Mouse (Mus musculus) lung, postnatal 0 days (tissue): ENCODE data around the gene Gab1. TPM values are rescaled to one million over a fixed set of nuclear protein-coding genes. Genes with fewer than 3 reads are reported as not detected.
A peak's percentile ranks its signal among the peaks of the same experiment; 100 is the strongest.

ENCODE experiments used
- ATAC-seq: fragments of 200-750 bp; cut with Nextera tagmentation; 2 replicates; pipeline ENCODE4 v1.8.0; 2017; ENCODE audit warnings: moderate library complexity
- DNase-seq: peaks from one replicate; pipeline ENCODE4 v3.0.0-alpha.2; 2016; ENCODE audit warnings: low spot score
- H3K27ac ChIP-seq: fragments of 300-500 bp; sonication (generic); 2 replicates; pipeline ENCODE4 v1.5.1; 2014; ENCODE audit warnings: antibody characterized with exemption, mild to moderate bottlenecking, low read length, mixed read lengths
- H3K27me3 ChIP-seq: fragments of 300-500 bp; sonication (generic); replicated peaks from 2 replicates; pipeline ENCODE4 v1.6.1; 2014; ENCODE audit warnings: low read length, mixed read lengths; ENCODE audit not compliant: insufficient read depth
- H3K36me3 ChIP-seq: fragments of 300-500 bp; sonication (generic); 2 replicates; pipeline ENCODE4 v1.6.1; 2014; ENCODE audit warnings: low read length, mixed read lengths; ENCODE audit not compliant: insufficient read depth
- H3K4me1 ChIP-seq: fragments of 300-500 bp; sonication (generic); 2 replicates; pipeline ENCODE4 v1.6.1; 2014; ENCODE audit warnings: antibody characterized with exemption, low read depth, low read length, mixed read lengths; ENCODE audit not compliant: insufficient read depth
- H3K4me2 ChIP-seq: fragments of 300-500 bp; sonication (generic); replicated peaks from 2 replicates; pipeline ENCODE4 v1.6.1; 2014; ENCODE audit warnings: low read depth, mild to moderate bottlenecking, low read length, moderate library complexity, mixed read lengths
- H3K4me3 ChIP-seq: fragments of 300-500 bp; sonication (generic); 2 replicates; pipeline ENCODE4 v1.5.1; 2014; ENCODE audit warnings: low read depth, low read length
- H3K9ac ChIP-seq: fragments of 300-500 bp; sonication (generic); replicated peaks from 2 replicates; pipeline ENCODE4 v1.6.1; 2014; ENCODE audit warnings: low read depth, mild to moderate bottlenecking
- H3K9me3 ChIP-seq: fragments of 300-500 bp; sonication (generic); 2 replicates; pipeline ENCODE4 v1.6.1; 2016; ENCODE audit warnings: low read length, mixed read lengths
- CTCF ChIP-seq: IDR thresholded peaks from 2 replicates; pipeline ENCODE4 v1.5.1; 2016; ENCODE audit warnings: antibody characterized with exemption, mild to moderate bottlenecking
- EP300 ChIP-seq: IDR thresholded peaks from 2 replicates; pipeline ENCODE4 v1.6.1; 2016; ENCODE audit warnings: antibody characterized with exemption, mild to moderate bottlenecking, control low read depth
- WGBS: fragments of 180-500 bp; shearing (Covaris S2); extraction: QIAGEN DNeasy Blood & Tissue Kit; methylation state at CpG from one replicate; pipeline ENCODE4 v1.1.7; 2014; 5-methylcytosine and 5-hydroxymethylcytosine counted together
- polyA plus RNA-seq: library from polyadenylated mRNA; unstranded; fragments of >200 nt; fragmentation: Nextera tagmentation; extraction: Ambion mirVana; gene quantifications from 2 replicates; pipeline ENCODE4 v1.2.1, GENCODE M21; 2015

Gab1 gene
- polyA plus RNA-seq, 1 experiment from 2014 or later, result 16.9 TPM

GRCm38 (mm10) chr8:80784559-80784958 is 95.8 kb downstream of the Gab1 start:
- Histone ChIP-seq H3K27me3 (no peaks in the 10 kb centered on the region), H3K4me3 (no peak overlapping the region), H3K27ac (no peak overlapping the region), H3K4me2 (no peak overlapping the region), H3K9me3 (no peaks in the 10 kb centered on the region), H3K4me1 (no peaks in the 10 kb centered on the region), H3K9ac (no peak overlapping the region), H3K36me3 (peaks cover 17% of the 10 kb centered on the region; the same call in 1 of the 2 replicates)
- no peak for TF ChIP-seq CTCF
- no peak for TF ChIP-seq EP300
- ATAC-seq (no peak), DNase-seq (no peak)
- 89% methylated on average over 9 of the region's 9 CpGs for WGBS

DNA sequence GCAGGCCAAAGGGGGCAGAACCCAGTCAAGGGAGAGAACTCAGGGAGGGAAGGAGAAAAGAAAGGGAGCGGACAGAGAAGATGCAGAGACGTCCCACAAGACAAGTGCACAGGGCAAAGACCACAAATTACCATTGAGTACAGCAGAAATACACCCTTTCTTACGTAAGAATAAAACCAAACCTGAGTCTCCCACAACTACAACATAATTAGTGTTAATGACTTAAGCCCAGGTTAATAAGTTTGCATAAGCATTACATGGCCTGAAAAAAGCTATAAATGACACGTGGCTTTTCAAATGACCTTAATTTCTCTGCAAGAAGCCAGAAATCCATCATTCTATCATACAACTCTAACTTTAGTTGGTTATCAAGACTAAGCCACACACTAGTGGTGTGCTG is 97.0 kb downstream of the Gab1 start:
- no peak for DNase-seq
- Histone ChIP-seq H3K27me3 (no peaks in the 10 kb centered on the region), H3K4me3 (no peak overlapping the region), H3K9ac (no peak overlapping the region), H3K4me1 (no peaks in the 10 kb centered on the region), H3K9me3 (no peaks in the 10 kb centered on the region), H3K27ac (no peak overlapping the region), H3K36me3 (peaks cover 12% of the 10 kb centered on the region; the same call in 1 of the 2 replicates), H3K4me2 (no peak overlapping the region)
- no peak for TF ChIP-seq EP300
- no peak for TF ChIP-seq CTCF
- WGBS, result 95% methylated on average over 4 of the region's 4 CpGs
- no peak for ATAC-seq

DNA sequence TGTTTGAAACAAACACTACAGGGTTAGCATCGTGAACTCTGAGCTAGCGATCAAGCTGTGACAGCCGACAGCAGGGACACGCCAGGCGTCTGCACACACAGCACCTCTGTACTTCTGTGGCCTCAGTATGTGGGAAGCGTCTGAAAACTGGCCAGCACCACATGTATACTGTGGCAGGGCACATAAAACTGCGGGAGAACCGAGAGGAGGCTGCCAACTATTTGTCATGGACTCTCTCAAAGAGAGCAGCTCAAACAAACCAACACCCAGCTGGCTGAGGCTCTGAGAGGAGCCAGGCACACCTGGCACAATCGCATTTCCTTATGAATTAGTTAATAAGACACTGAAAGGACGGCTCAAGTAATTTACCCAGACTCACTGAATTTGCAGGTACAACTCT is 99.0 kb downstream of the Gab1 start:
- no peaks in the 10 kb centered on the region for H3K4me1 ChIP-seq
- no peak overlapping the region for H3K9ac ChIP-seq
- H3K36me3 ChIP-seq, result no peaks in the 10 kb centered on the region
- no peaks in the 10 kb centered on the region for H3K27me3 ChIP-seq
- no peak overlapping the region for H3K4me3 ChIP-seq
- ATAC-seq (peak; percentile 91), DNase-seq (peak; percentile 89)
- 38% methylated on average over 10 of the region's 10 CpGs for WGBS
- peak overlapping the region; percentile 51 for H3K27ac ChIP-seq
- peak overlapping the region; percentile 11; the same call in 1 of the 2 replicates for H3K4me2 ChIP-seq
- TF ChIP-seq EP300, result peak; percentile 38; the same call in 1 of the 2 replicates
- TF ChIP-seq CTCF, result no peak
- no peaks in the 10 kb centered on the region for H3K9me3 ChIP-seq

DNA sequence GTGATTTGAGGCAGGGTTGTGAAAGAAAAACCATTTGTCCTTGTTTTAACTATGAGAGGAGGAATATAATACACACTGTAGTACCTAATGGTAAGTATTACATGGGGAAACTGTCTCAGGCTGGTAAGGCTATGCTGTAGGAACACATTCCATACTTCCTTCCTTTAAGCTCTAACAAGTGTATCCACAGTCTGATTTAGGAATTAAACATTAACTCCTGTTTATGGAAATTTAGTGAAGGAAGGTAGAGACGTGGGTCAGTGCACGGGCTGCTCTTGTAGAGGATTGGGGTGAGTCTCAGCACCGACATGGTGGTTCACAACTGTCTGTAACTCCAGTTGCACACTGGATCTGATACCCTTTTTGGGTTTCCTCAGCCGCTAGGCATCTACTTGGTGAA is 100.0 kb downstream of the Gab1 start:
- ATAC-seq (no peak), DNase-seq (peak; percentile 11)
- Histone ChIP-seq H3K4me1 (no peaks in the 10 kb centered on the region), H3K27me3 (no peaks in the 10 kb centered on the region), H3K9me3 (no peaks in the 10 kb centered on the region), H3K4me3 (no peak overlapping the region), H3K36me3 (no peaks in the 10 kb centered on the region), H3K9ac (no peak overlapping the region), H3K27ac (no peak overlapping the region; the same call in 1 of the 2 replicates), H3K4me2 (no peak overlapping the region)
- 63% methylated on average over 4 of the region's 4 CpGs for WGBS
- no peak for TF ChIP-seq CTCF
- no peak for TF ChIP-seq EP300

GRCm38 (mm10) chr8:80776436-80776835 is 103.9 kb downstream of the Gab1 start:
- no peaks in the 10 kb centered on the region; the same call in 1 of the 2 replicates for H3K36me3 ChIP-seq
- H3K27ac ChIP-seq, result no peak overlapping the region
- no peak overlapping the region for H3K9ac ChIP-seq
- H3K4me1 ChIP-seq, result no peaks in the 10 kb centered on the region
- H3K9me3 ChIP-seq, result no peaks in the 10 kb centered on the region
- WGBS, result 53% methylated on average over 8 of the region's 8 CpGs
- DNase-seq (no peak), ATAC-seq (no peak)
- no peak overlapping the region for H3K4me2 ChIP-seq
- H3K27me3 ChIP-seq, result no peaks in the 10 kb centered on the region
- TF ChIP-seq CTCF (no peak), EP300 (no peak)
- H3K4me3 ChIP-seq, result no peak overlapping the region

DNA sequence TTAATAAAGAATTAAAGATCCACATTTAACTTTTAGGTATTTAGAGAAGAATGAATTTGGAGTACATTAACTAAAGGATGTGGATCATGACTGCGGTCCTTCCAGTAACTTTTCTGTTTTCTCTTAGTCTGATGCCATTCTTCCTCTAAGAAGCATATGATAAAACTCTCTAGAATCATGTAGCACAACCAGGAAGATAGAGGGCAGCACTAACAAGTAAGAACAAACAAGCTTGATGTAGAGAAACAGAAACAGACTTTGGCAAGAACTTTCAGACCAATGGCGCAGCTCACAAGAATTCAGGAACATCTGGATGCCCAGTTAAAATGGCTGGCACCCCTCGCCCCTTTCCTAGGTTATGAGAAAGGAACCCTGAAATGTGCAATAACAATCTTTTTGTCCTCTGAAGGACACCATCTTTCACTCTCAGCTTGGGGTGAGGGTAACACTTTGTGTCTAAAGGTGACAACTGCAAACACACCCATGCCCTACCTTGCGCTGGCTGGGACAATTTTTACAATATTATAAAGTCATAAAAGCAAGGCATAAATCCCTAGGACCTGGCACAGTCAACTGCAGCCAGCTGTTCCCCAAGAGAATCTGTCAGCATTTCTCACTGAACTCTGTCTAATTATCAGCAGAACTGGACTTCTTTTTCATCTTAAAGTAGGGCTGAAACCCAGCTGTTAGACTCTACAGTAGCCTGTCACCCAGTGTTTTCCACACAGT is 107.4 kb downstream of the Gab1 start:
- Histone ChIP-seq H3K27me3 (no peaks in the 10 kb centered on the region), H3K36me3 (peaks cover 17% of the 10 kb centered on the region; the same call in 1 of the 2 replicates), H3K27ac (no peak overlapping the region; the same call in 1 of the 2 replicates), H3K9me3 (no peaks in the 10 kb centered on the region), H3K4me2 (no peak overlapping the region), H3K4me1 (no peaks in the 10 kb centered on the region), H3K4me3 (no peak overlapping the region), H3K9ac (no peak overlapping the region)
- ATAC-seq, result no peak
- WGBS, result 82% methylated on average over 4 of the region's 4 CpGs
- TF ChIP-seq CTCF (peak; percentile 74), EP300 (no peak)
- peak; percentile 87 for DNase-seq
